Mouse (Mus musculus) kidney, postnatal 25 days (tissue): ENCODE results near the gene Amigo3.

Source experiments
- DNase-seq, 2 experiments: peaks; one replicate each; pipeline ENCODE4 v3.0.0; 2021; ENCODE audit warnings: mixed read lengths in 2 of 2

The Amigo3 gene

DNA sequence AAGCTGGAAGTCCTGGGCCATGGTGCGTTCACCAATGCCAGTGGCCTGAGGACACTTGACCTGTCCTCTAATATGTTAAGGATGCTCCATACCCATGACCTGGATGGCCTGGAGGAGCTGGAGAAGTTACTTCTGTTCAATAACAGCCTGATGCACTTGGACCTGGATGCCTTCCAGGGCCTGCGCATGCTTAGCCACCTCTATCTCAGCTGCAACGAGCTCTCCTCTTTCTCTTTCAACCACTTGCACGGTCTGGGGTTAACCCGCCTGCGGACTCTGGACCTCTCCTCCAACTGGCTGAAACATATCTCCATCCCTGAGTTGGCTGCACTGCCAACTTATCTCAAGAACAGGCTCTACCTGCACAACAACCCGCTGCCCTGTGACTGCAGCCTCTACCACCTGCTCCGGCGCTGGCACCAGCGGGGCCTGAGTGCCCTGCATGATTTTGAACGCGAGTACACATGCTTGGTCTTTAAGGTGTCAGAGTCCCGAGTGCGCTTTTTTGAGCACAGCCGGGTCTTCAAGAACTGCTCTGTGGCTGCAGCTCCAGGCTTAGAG is 786 bp downstream of the Amigo3 start:
- DNase-seq = peak in 1 of 2 experiments; percentile 49

DNA sequence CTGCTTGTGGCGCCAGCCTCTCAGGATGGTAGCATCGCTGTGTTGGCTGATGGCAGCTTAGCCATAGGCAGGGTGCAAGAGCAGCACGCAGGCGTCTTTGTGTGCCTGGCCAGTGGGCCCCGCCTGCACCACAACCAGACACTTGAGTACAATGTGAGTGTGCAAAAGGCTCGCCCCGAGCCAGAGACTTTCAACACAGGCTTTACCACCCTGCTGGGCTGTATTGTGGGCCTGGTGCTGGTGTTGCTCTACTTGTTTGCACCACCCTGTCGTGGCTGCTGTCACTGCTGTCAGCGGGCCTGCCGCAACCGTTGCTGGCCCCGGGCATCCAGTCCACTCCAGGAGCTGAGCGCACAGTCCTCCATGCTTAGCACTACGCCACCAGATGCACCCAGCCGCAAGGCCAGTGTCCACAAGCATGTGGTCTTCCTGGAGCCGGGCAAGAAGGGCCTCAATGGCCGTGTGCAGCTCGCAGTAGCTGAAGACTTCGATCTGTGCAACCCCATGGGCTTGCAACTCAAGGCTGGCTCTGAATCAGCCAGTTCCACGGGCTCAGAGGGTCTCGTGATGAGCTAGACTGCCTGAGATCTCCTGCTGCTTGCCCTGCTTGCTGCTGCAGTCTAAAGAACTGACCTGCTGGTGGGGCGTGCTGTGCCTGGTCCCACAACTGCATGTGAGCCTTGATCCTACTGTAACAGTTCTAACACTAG is 1.5 kb downstream of the Amigo3 start:
- peak in 1 of 2 experiments; percentile 35 for DNase-seq

DNA sequence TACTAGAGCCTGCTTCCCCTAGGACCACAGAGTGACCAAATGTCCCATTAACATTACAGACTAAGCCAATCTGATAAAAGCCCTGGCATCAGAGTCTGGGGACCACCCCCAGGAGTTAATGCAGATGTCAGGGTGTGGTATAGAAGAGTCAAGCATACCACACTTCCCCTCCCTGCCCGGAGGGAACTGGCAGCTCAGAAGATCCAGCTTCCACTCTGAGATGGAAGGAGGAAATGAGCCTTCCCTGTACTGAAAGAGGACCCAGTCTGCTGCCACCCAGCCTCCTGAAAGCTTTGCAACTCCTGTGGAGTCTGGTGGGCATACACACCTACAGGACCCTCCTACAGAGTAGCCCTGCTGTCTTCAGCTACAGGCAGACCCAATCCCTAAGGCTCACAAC is 2.1 kb downstream of the Amigo3 start:
- DNase-seq = peak in 1 of 2 experiments; percentile 28

DNA sequence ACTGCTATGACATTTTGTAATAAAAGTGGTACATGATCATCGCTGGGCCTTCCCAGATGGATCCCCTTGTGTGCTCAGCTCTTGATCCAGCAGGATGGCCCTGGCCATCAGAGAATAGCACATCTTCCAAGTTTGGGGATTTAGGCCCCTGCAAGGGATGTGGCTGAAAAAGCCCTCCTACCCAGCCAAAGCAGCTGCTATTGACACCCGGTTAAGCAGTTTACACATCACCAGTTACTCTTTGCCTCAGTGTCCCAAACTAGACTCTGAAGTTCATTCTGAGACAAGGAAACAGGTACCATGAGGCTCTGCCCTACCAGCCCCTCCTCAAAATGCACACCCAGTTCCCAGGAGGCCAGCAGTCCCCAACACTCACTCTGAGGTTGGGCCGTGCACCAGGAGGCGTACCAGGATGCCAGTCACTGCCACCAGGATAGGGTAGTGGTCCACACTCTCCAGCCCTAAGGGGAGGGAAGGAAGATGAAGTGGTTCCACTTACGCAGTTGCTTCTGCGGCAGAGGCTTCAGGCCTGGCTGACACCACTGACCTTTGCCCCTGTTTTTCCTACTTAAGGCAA is 2.8 kb downstream of the Amigo3 start:
- no peak for DNase-seq

DNA sequence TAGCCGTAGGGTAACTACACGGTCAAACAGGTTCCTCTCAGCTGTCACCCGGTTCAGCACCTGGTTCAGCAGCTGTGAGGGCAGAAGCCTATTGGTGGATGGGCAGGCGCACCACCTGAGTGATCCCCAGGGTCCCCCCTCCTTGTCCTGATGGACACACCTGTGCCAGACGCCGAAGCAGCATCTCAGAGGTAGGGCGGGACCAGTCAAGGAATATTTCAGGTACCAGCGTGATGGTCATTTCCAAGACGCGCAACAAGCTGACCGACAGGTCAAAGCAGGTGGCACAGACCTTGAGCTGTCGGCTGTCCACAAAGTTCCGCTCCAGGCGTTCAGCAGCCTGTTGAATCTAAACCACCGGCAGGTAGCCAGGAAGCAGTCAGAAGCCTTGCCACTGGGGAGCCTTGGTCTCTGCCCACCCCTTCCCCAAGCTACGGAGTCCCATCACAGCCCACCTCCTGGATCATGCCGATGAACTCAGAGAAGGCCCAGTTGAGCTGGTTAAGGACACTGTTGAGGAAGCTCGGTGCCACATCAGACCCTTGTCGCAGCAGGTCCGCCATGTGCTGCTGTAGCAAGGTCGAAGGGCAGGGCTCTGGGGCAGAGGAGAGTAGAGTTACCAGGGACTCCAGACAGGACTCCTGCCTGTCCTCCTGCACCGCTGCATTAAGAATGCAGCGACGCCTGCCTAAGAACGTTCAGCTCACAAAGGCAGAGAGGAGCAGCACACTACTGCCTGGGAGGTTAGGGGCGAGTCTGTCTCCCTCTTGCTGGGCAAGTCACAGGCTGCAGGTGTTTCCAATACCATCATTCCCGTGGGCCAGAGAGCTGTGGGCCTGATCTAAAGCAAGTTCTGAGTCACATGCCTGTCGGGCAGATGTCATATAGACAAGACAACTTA is 3.7 kb downstream of the Amigo3 start:
- peak in 1 of 2 experiments; percentile 36 for DNase-seq

DNA sequence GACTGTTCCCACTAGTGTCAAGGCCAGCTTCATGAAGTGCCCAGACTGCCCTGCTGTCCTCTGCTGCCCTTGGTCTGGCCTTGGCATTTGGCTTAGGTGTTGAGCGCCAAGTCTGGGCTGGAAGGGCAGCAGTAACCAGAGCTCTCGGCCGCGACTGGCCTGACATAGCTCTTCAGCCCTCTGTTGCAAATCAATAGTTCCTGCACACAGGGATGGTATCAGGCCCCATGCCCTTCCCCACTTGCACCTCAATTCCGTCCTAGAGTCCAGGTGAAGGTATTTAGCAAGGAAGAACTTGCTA is 4.3 kb downstream of the Amigo3 start:
- peak in 1 of 2 experiments; percentile 38 for DNase-seq

DNA sequence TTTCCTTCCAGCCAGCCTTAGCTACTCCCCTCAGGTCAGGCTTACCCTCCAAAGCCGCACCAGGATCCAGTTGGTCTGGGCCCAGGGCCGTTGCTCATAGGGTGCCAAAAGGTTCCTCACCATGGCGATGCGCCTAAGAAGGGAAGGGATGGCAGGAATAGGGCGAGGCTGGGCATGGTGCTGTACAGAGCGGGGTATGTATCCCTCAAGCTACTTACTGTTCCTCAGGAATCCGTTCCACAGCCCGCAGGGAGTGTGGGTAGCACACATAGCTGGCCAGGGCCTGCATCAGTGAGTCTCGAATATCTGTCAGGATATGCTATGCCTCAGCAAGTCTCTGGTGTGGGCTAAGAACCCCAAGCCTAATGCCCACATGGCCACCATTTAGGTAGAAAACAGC is 5.3 kb downstream of the Amigo3 start:
- DNase-seq = peak in 1 of 2 experiments; percentile 31

DNA sequence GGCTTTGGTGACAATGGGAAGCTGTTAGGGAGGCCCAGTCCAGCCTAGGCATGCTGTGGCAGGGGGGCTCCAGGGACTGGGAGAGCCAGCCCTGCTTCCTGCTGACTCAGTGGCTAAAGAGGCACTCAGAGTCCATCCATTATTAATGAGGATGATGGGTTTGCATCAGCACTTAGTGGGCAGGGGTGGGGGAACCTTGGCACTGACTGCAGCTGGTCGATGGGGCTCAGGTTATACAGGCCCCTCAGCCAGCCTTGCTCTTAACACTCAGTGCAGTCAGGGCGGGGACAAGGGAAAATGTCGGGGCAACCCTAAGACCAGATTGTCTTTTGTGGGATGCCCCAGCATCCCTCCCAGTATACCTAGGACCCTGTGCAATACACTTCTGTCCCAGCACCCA is 9.2 kb downstream of the Amigo3 start:
- DNase-seq = peak in 1 of 2 experiments; percentile 25

DNA sequence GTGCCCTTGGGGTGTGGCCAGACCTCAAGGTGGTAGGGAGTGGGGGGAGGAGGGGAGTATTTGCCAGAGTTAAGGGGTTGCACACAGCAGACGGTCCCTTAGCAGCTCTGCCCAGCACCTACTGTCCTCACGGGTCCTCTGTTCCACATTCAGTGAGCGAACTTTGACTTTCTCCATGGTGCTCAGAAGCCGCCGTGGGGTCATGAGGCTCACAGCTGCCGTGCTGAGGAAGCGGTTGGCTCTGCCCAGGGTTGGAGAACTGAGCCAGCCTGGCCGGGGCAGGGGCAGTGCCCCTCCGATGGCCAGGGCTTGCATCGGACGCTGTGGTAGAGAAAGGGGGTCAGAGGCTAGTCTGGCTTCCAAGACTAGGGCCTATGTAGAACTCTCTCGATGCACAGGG is 10.4 kb downstream of the Amigo3 start:
- peak in 1 of 2 experiments; percentile 52 for DNase-seq

DNA sequence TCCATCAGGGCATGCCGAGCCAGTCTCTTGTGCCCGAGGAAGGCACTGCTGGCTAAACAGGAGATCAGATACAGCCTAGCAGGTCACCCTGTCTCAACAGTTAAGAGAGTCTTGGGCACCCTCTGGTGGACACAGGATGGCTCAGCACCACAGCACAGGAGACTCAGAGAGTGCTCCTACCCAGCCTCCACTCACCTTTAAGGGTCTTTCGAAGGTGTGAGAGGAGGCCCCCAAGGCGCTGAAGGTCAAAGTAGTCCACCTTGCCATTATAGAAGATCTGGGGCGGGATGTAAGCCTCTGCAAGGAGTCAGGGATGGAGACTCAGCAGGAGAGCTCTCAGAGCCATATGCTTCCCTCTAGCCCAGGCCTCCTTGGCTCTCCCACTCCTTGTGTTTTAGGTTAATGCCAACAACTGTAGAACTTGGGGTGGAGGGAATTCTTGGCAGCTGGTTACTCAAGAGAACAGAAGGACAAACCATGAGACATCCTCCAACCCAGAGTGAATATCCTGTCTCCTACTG is 12.6 kb downstream of the Amigo3 start:
- DNase-seq = peak; percentile 59 to 73

DNA sequence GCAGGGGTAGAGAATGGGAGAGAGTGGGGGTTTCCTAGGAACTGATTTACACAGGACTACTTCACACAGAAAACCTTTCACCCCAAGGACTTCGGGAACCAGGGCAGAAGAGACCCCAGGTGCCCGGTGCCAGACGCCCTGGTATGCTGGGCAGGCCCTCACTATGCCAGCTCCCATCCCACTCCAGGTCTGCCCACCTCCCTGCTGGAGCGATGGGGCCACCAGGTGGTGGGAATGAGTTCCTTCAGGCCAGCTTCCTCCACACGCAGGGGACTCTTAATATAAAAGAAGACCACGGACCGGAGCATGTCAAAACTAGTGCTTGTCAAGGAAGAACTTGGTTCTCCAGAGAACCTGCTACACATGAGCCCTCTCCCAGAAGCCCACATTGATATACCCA is 14.2 kb downstream of the Amigo3 start:
- DNase-seq = no peak

DNA sequence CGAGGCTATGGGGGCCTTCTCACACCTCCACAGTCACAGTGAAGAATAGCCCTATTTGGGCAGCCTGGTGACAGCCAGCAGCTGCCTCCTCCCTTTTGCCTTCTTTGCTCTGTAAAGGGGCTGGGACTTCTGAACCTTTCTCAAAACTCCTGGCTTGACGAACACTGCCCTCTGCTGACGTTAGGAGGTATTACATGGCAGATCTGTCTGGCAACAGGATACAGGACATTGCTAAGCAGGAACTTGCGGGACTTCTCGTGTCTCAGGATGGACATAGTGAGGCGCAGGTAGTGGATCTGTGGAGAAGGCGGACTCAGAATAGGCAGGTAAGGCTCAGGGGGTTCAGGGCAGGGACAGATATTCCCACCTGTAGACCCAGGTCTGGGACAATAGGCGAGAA is 14.9 kb downstream of the Amigo3 start:
- DNase-seq = peak; percentile 79 to 89

DNA sequence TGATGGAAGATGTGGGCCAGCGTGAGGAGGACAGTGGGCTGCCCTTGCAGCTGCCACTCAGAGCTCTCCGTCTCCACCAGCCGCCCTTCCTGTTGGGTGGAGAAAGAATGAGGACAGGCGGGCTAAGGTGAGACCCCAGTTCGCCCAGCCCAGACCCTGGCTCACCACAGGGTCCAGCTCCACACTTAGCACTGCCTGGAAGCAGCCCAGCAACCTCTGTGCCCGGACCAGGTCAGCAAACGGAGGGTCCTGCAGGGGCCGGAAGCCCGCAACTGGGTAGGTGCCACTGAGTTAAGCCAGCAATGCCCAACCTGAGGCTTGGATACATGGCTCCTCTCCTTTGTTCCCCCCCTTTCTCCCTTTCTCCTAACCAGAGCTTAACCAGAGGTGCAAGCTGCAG is 16.0 kb downstream of the Amigo3 start:
- DNase-seq = no peak

DNA sequence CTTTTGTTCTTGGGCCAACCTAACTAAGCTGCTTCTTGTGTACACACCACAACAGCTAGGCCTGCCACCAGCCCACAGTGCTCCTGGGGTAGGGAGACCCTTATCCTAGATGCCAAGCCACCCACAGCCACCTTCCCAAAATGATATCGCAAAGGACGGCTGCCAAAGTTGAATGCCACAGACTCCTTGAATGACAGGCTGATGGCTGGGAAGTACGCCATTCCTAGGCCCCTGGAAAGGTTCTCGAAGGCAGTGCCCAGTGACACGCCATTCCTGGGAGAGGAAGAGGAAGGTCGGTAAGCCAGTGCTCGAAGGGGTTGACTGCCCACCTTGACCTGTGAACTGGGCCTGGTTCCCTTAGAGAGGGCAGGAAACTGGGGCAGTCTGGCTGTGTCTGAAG is 16.6 kb downstream of the Amigo3 start:
- no peak for DNase-seq

DNA sequence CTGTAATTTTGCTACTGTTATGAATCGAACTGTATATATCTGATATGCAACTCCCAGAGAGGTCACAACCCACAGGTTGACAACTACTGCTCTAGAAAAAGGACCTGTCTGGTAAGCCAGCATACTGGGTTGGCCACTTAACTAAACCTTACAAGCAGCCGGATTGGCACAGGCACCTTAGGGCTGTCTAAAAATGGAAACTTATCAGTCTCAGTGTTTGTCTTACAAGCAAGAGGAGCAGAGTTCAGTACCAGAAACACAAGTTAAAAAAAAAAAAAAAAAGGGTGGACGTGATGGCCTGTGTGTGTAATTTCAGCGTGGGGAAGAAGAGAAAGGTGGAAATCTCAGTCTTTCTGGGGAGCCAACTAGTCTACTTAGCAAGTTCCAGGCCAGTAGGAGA is 18.8 kb downstream of the Amigo3 start:
- no peak for DNase-seq

DNA sequence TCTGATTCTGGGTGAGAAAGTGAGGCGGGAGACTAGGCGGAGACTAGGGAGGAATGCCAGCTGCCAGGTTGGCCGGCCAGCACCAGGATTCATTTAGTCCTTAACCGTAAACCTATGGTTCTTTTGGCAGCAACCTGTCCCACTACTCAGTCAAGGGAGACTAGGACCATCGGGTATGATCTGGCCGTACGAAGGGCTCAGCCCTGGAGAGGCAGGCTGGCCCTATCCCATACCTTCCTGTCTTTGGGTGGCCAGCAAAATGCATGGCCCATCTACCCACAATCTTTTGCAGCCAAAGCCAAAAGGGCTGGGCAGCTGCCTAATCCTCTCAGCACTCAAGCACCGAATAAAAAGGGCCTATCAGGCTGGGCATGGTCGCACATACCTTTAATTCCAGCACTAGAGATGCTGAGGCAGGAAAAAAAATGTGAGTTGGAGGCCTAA is 19.5 kb downstream of the Amigo3 start:
- no peak for DNase-seq

DNA sequence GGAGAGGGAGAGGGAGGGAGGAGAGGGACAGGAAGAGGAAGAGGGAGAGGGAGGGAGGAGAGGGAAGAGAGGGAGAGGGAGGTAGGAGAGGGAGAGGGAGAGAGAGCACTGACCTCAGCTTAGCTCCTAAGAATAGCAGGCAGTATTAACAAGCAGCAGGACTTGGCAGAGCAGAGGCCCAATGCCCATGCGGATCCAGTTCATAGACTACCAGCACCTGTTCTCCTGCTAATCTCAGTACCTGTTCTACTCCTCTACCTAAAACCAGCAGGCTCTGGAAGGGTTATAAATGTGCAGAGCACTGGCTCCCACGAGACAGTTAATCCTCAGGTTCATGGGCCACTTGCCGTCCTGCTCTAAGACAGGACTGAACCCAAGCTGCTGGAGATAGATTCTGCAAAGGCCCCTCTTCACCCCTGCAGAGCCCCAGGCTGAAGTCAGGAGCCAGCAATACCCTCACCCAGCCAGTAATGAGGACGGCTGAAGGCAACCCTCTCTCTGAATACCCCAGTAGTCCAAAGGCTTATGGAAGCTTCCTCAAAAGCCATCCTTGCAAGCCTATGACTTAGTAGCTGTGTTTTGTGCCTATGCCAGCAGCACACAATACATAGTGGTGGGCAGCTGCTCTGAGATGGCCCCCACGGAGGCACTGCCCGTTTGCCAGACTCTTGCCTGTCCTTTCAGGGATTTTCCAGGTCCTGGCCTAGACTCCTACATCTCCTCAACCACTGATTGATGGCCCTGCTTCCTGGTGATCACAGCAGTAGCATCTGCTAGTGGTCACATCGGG is 20.4 kb downstream of the Amigo3 start:
- DNase-seq = no peak

DNA sequence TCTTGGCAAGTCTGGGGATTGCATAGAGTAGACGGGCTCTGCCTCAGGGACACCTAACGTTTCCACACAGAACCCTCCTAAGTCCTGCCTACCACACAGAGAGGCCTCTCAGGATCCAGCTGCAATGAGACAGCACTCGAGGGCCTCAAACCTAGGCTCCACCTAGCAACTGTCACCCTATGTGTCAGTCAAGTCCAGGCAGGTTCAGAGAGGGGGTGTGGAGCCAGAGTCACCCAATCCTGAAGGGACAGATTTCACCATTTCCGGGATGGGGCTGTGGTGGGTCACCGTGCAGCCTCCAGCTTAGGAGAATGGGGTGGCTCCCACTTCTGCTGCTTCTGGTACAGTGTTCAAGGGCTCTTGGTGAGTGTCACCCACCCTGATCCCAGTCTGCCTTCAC is 27.2 kb downstream of the Amigo3 start, which contains the start of gene Mst1:
TSS of gene Mst1 (plus strand) at position 269 of the 400 bp plus-strand sequence.
- DNase-seq = no peak

DNA sequence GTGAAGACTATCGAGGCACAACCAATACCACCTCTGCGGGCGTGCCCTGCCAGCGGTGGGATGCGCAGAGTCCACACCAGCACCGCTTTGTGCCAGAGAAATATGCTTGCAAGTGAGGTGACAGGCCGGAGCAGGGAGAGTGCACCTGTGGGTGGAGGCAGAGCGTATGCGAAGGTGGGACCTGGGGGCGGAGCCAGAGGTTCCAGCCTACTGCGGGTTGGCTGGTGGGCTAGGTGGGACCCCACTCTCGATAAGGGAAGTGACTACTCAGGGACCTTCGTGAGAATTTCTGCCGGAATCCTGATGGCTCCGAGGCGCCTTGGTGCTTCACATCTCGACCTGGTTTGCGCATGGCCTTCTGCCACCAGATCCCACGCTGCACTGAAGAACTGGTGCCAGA is 29.6 kb downstream of the Amigo3 start:
- peak in 1 of 2 experiments; percentile 70 for DNase-seq

DNA sequence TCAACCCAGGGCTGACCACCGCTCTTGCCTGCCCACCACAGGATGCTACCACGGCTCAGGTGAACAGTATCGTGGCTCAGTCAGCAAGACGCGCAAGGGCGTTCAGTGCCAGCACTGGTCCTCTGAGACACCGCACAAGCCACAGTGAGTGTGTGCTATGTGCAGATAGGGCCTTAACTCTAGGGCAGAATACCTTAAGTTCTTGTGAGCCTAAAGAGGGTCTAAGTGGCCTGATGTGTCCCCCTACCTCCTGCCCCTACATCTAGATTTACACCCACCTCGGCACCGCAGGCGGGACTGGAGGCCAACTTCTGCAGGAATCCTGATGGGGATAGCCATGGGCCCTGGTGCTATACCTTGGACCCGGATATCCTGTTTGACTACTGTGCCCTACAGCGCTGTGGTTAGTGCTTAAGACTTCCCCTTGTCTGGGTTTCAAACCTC is 30.1 kb downstream of the Amigo3 start, which contains the start of gene Rnf123:
TSS of gene Rnf123 (minus strand) at position 359 of the 444 bp plus-strand sequence.
- no peak for DNase-seq

DNA sequence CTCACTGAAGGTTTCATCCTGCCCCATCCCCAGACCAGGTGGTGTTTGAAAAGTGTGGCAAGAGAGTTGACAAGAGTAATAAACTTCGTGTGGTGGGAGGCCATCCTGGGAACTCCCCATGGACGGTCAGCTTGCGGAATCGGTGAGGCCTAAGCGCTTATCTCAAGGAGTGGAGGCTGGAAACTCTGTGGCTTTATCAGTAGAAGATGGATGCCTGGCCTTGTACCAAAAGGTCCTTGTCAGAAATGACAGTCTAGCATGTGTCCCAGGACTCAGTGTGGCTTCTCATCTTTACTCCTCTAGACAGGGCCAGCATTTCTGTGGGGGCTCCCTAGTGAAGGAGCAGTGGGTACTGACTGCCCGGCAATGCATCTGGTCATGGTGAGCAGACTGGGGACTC is 30.6 kb downstream of the Amigo3 start:
- no peak for DNase-seq

DNA sequence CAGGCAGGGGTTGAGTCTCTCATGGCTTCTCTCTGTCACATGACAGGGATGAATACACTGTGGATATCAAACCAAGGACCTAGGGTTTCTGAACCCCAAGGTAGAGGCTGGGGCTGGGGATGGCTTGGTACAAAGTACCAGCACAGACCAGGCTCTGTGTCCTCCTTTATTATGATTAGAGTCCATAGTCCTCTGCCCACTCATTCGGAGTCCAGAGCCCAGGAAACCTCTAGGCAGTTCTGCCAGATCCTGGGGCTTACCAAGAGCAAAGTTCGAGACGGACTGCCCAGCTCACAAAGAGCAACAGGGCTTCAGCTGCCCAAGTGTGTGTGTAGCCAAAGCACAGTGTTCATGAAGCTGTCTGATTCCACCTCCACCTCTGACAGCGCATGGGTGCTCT is 32.3 kb downstream of the Amigo3 start:
- DNase-seq = peak; percentile 52 to 81
